Mouse (Mus musculus): ENCODE data around the gene Dnlz. TPM values are rescaled to one million over a fixed set of nuclear protein-coding genes. Genes with fewer than 3 reads are reported as not detected.
A peak's percentile ranks its signal among the peaks of the same experiment; 100 is the strongest.

Gene Dnlz
- polyA plus RNA-seq, 1 experiment from 2014 or later, result 31.0 TPM

- H3K4me3 ChIP-seq (ENCODE audit: low read depth, low read length), result peak within 1 kb of the TSS; percentile 94
- under 1% methylated on average over 60 of the region's 66 CpGs for WGBS
These were observed 36.6 kb downstream of the Dnlz start, which contains the start of gene Gpsm1 for GRCm38 (mm10) chr2:26315072-26315924. Gene Gpsm1, plus strand, starts transcription at chr2:26315515.

GRCm38 (mm10) chr2:26314281-26315071 lies 37.4 kb downstream of the Dnlz start:
- DNase-seq (ENCODE audit: low spot score) (peak; percentile 73), ATAC-seq (ENCODE audit: insufficient number of reproducible peaks, low FRiP score, low TSS enrichment, low read depth) (0 out of 2 replicates have a peak, but pooled peaks have one; percentile 45)
- H3K27me3 ChIP-seq (ENCODE audit: control insufficient read depth, insufficient read depth, low read length), result no peaks in the 10 kb centered on the region
- no peaks in the 10 kb centered on the region; the same call in 1 of the 2 replicates for H3K36me3 ChIP-seq (ENCODE audit: control insufficient read depth, insufficient read depth, low read length)
- peak overlapping the region; percentile 75; the same call in 1 of the 2 replicates for H3K4me2 ChIP-seq (ENCODE audit: low read depth, severe bottlenecking)
- H3K4me1 ChIP-seq (ENCODE audit: control insufficient read depth, insufficient read depth, low read length), result peaks cover 30% of the 10 kb centered on the region
- H3K9ac ChIP-seq (ENCODE audit: low read length), result peak overlapping the region; percentile 93
- H3K9me3 ChIP-seq (ENCODE audit: control insufficient read depth, low read length), result no peaks in the 10 kb centered on the region
- H3K27ac ChIP-seq (replicated peaks; ENCODE audit: low read depth, low read length), result peak overlapping the region; percentile 94
- peak overlapping the region; percentile 94 for H3K4me3 ChIP-seq (ENCODE audit: low read depth, low read length)
- 29% methylated on average over 13 of the region's 13 CpGs for WGBS

More at GRCm38 (mm10) chr2:26315072-26315924, 36.6 kb downstream of the Dnlz start, which contains the start of gene Gpsm1:
- H3K9ac ChIP-seq (ENCODE audit: low read length), result peak within 1 kb of the TSS; percentile 93
- H3K9me3 ChIP-seq (ENCODE audit: control insufficient read depth, low read length), result no peaks in the 10 kb centered on the region
- no peaks in the 10 kb centered on the region for H3K27me3 ChIP-seq (ENCODE audit: control insufficient read depth, insufficient read depth, low read length)
- peak; percentile 92 for DNase-seq (ENCODE audit: low spot score)
- peaks cover 28% of the 10 kb centered on the region for H3K4me1 ChIP-seq (ENCODE audit: control insufficient read depth, insufficient read depth, low read length)
- peak; percentile 81 for ATAC-seq (ENCODE audit: insufficient number of reproducible peaks, low FRiP score, low TSS enrichment, low read depth)
- H3K4me2 ChIP-seq (ENCODE audit: low read depth, severe bottlenecking), result peak within 1 kb of the TSS; percentile 75
- H3K27ac ChIP-seq (replicated peaks; ENCODE audit: low read depth, low read length), result peak within 1 kb of the TSS; percentile 94
- H3K36me3 ChIP-seq (ENCODE audit: control insufficient read depth, insufficient read depth, low read length), result no peaks in the 10 kb centered on the region; the same call in 1 of the 2 replicates

GRCm38 (mm10) chr2:26313394-26313793 lies 38.5 kb downstream of the Dnlz start:
- Histone ChIP-seq H3K9me3 (ENCODE audit: control insufficient read depth, low read length) (no peaks in the 10 kb centered on the region), H3K27ac (replicated peaks; ENCODE audit: low read depth, low read length) (peak overlapping the region; percentile 94; the same call in 1 of the 2 replicates), H3K4me2 (ENCODE audit: low read depth, severe bottlenecking) (no peak overlapping the region), H3K4me3 (ENCODE audit: low read depth, low read length) (no peak overlapping the region), H3K9ac (ENCODE audit: low read length) (no peak overlapping the region), H3K36me3 (ENCODE audit: control insufficient read depth, insufficient read depth, low read length) (no peaks in the 10 kb centered on the region; the same call in 1 of the 2 replicates), H3K27me3 (ENCODE audit: control insufficient read depth, insufficient read depth, low read length) (no peaks in the 10 kb centered on the region), H3K4me1 (ENCODE audit: control insufficient read depth, insufficient read depth, low read length) (peaks cover 39% of the 10 kb centered on the region)
- DNase-seq (ENCODE audit: low spot score) (no peak), ATAC-seq (ENCODE audit: insufficient number of reproducible peaks, low FRiP score, low TSS enrichment, low read depth) (no peak)
- 89% methylated on average over 1 of the region's 1 CpGs for WGBS

DNA sequence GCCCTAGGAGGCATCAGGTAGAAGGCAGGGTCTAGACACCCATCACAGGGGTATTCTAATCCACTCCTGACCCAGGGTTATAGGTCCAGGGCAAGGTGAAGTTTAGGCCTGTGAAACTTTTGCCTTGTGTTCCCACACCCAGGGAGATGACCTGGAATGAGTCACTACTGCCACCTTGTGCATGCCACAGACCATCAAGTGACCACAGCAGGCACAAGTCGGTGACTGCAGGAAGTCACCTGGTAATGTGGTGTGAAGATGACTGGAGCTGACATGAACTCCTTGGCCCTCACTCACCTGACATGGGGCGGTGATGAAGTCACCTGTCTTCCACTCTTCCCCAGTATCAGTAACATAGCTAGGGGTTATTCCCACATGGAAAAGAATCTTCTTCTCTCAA lies 39.1 kb downstream of the Dnlz start:
- DNase-seq (ENCODE audit: low spot score), result no peak
- no peaks in the 10 kb centered on the region for H3K9me3 ChIP-seq (ENCODE audit: control insufficient read depth, low read length)
- H3K27me3 ChIP-seq (ENCODE audit: control insufficient read depth, insufficient read depth, low read length), result no peaks in the 10 kb centered on the region
- ATAC-seq (ENCODE audit: insufficient number of reproducible peaks, low FRiP score, low TSS enrichment, low read depth), result no peak
- H3K36me3 ChIP-seq (ENCODE audit: control insufficient read depth, insufficient read depth, low read length), result no peaks in the 10 kb centered on the region
- H3K27ac ChIP-seq (replicated peaks; ENCODE audit: low read depth, low read length), result no peak overlapping the region
- H3K4me2 ChIP-seq (ENCODE audit: low read depth, severe bottlenecking), result no peak overlapping the region
- no peak overlapping the region for H3K9ac ChIP-seq (ENCODE audit: low read length)
- H3K4me1 ChIP-seq (ENCODE audit: control insufficient read depth, insufficient read depth, low read length), result peaks cover 38% of the 10 kb centered on the region
- H3K4me3 ChIP-seq (ENCODE audit: low read depth, low read length), result no peak overlapping the region
- 62% methylated on average over 2 of the region's 2 CpGs for WGBS

DNA sequence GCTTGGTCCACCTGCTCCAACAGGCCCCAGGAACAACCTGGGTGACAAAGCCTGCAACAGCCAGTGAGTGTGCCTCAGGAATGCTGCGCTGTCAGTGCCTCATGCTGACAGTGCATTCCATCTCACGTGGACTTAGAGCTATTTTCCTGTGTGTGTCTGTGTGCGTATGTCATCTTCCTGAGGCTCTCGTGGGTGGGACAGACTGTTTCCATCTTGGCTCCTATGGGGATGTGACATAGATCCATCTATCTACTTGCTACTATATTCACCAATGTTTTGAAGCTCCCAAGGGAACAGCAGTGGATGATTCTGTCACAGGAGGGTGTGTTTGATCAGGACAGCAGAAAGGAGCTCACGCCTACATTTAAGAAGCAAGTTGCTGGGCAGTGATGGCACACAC lies 40.0 kb downstream of the Dnlz start:
- DNase-seq (ENCODE audit: low spot score) (no peak), ATAC-seq (ENCODE audit: insufficient number of reproducible peaks, low FRiP score, low TSS enrichment, low read depth) (no peak)
- Histone ChIP-seq H3K27ac (replicated peaks; ENCODE audit: low read depth, low read length) (no peak overlapping the region), H3K4me3 (ENCODE audit: low read depth, low read length) (no peak overlapping the region), H3K4me1 (ENCODE audit: control insufficient read depth, insufficient read depth, low read length) (peaks cover 30% of the 10 kb centered on the region), H3K4me2 (ENCODE audit: low read depth, severe bottlenecking) (no peak overlapping the region), H3K36me3 (ENCODE audit: control insufficient read depth, insufficient read depth, low read length) (no peaks in the 10 kb centered on the region), H3K9me3 (ENCODE audit: control insufficient read depth, low read length) (no peaks in the 10 kb centered on the region), H3K27me3 (ENCODE audit: control insufficient read depth, insufficient read depth, low read length) (no peaks in the 10 kb centered on the region), H3K9ac (ENCODE audit: low read length) (no peak overlapping the region)
- 80% methylated on average over 5 of the region's 5 CpGs for WGBS

GRCm38 (mm10) chr2:26309739-26310138 lies 42.2 kb downstream of the Dnlz start:
- Histone ChIP-seq H3K9me3 (ENCODE audit: control insufficient read depth, low read length) (no peaks in the 10 kb centered on the region), H3K9ac (ENCODE audit: low read length) (no peak overlapping the region), H3K27ac (replicated peaks; ENCODE audit: low read depth, low read length) (peak overlapping the region; percentile 89), H3K4me3 (ENCODE audit: low read depth, low read length) (no peak overlapping the region), H3K4me1 (ENCODE audit: control insufficient read depth, insufficient read depth, low read length) (peaks cover 20% of the 10 kb centered on the region), H3K4me2 (ENCODE audit: low read depth, severe bottlenecking) (no peak overlapping the region), H3K36me3 (ENCODE audit: control insufficient read depth, insufficient read depth, low read length) (no peaks in the 10 kb centered on the region), H3K27me3 (ENCODE audit: control insufficient read depth, insufficient read depth, low read length) (no peaks in the 10 kb centered on the region)
- ATAC-seq (ENCODE audit: insufficient number of reproducible peaks, low FRiP score, low TSS enrichment, low read depth) (peak; percentile 88), DNase-seq (ENCODE audit: low spot score) (peak; percentile 67)
- 25% methylated on average over 10 of the region's 10 CpGs for WGBS

DNA sequence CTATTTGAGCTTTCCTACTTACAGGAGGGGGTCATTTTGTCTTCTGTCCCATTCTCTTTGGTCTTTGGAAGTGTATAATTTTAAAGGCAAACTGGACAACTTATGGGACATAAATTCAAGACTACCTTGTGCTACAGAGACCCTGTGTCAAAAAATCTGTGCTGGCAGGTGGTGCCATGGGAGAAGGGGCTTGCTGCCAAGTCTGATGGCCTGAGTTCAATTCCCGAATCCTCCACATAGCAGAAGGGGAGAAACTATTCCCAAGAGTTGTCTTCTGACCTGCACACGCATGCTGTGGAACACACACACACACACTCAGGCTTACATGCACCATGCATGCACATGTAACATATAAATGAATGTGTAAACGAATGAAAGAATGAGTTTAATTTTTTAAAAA lies 45.2 kb downstream of the Dnlz start:
- peaks cover 11% of the 10 kb centered on the region for H3K4me1 ChIP-seq (ENCODE audit: control insufficient read depth, insufficient read depth, low read length)
- no peak for DNase-seq (ENCODE audit: low spot score)
- H3K27me3 ChIP-seq (ENCODE audit: control insufficient read depth, insufficient read depth, low read length), result no peaks in the 10 kb centered on the region
- 95% methylated on average over 3 of the region's 3 CpGs for WGBS
- no peak overlapping the region for H3K9ac ChIP-seq (ENCODE audit: low read length)
- no peak overlapping the region for H3K4me3 ChIP-seq (ENCODE audit: low read depth, low read length)
- ATAC-seq (ENCODE audit: insufficient number of reproducible peaks, low FRiP score, low TSS enrichment, low read depth), result no peak
- H3K9me3 ChIP-seq (ENCODE audit: control insufficient read depth, low read length), result no peaks in the 10 kb centered on the region
- H3K4me2 ChIP-seq (ENCODE audit: low read depth, severe bottlenecking), result no peak overlapping the region
- no peaks in the 10 kb centered on the region for H3K36me3 ChIP-seq (ENCODE audit: control insufficient read depth, insufficient read depth, low read length)
- H3K27ac ChIP-seq (replicated peaks; ENCODE audit: low read depth, low read length), result no peak overlapping the region

DNA sequence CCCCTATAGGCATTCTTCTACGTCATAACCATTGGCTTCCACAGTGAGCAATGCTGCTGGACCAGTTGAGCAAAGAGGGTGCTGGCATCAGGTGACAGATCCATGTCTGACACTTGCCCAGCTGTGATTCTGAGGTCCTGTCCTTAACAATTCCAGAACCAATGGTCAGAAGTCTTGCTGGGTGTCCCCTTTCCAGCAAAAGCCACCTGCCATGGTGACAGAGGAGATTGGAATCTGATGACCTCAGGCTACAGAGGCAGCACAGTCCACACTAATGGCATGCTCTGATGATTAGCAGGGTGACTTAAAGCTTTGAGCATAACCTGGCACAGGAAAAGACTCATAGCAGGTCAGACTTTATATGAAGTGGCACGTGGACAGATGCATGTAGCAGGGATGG lies 46.4 kb downstream of the Dnlz start:
- Histone ChIP-seq H3K27me3 (ENCODE audit: control insufficient read depth, insufficient read depth, low read length) (no peaks in the 10 kb centered on the region), H3K4me1 (ENCODE audit: control insufficient read depth, insufficient read depth, low read length) (peaks cover 11% of the 10 kb centered on the region), H3K4me3 (ENCODE audit: low read depth, low read length) (no peak overlapping the region), H3K9me3 (ENCODE audit: control insufficient read depth, low read length) (no peaks in the 10 kb centered on the region), H3K9ac (ENCODE audit: low read length) (no peak overlapping the region), H3K4me2 (ENCODE audit: low read depth, severe bottlenecking) (no peak overlapping the region), H3K27ac (replicated peaks; ENCODE audit: low read depth, low read length) (no peak overlapping the region), H3K36me3 (ENCODE audit: control insufficient read depth, insufficient read depth, low read length) (no peaks in the 10 kb centered on the region)
- DNase-seq (ENCODE audit: low spot score), result no peak
- no peak for ATAC-seq (ENCODE audit: insufficient number of reproducible peaks, low FRiP score, low TSS enrichment, low read depth)
- 72% methylated on average over 2 of the region's 2 CpGs for WGBS
